Mouse (Mus musculus) mouse trophoblast stem cell (cell line): Measurements from ENCODE around the gene Limch1.

Experiments used
- in situ Hi-C, 2 experiments: fragments of 300-500 bp; cut with MseI, MboI; formaldehyde crosslinking; loops; 2 replicates in 1 of 2; 3 replicates in 1 of 2; pipeline ENCODE4 v1.15.1; 2025

The Limch1 gene

GRCm38 (mm10) chr5:67101793-67102600, 356.4 kb downstream of the Limch1 start:
- in situ Hi-C loops, result no loop called here

GRCm38 (mm10) chr5:67103016-67103415, 357.4 kb downstream of the Limch1 start:
- in situ Hi-C loops, result no loop called here

- in situ Hi-C loops, result no loop called here
These were observed 360.6 kb downstream of the Limch1 start for GRCm38 (mm10) chr5:67106261-67106660.
